Mouse (Mus musculus) MEL (cell line): Measurements from ENCODE around the gene Stx3.

ENCODE experiments used
- CHD1 ChIP-seq: IDR thresholded peaks from 2 replicates; pipeline ENCODE4 v1.6.1; 2012; ENCODE audit warnings: low read depth, mild to moderate bottlenecking, inconsistent platforms, low read length, improper control_type of control experiment
- CHD2 ChIP-seq: IDR thresholded peaks from 2 replicates; pipeline ENCODE4 v1.6.1; 2011; ENCODE audit warnings: low read length, improper control_type of control experiment
- CTCF ChIP-seq, 3 experiments: IDR thresholded peaks in 2 of 3; conservative IDR thresholded peaks in 1 of 3; 2 replicates each; pipeline ENCODE4 v1.5.1; 2011 to 2012; ENCODE audit warnings: low read length in 3 of 3, low read depth in 2 of 3, mild to moderate bottlenecking in 2 of 3, improper control_type of control experiment in 1 of 3, inconsistent platforms in 1 of 3, mixed read lengths in 1 of 3, moderate library complexity in 1 of 3; ENCODE audit not compliant: control insufficient read depth in 1 of 3, insufficient read depth in 1 of 3, poor library complexity in 1 of 3, severe bottlenecking in 1 of 3
- EP300 ChIP-seq, 2 experiments: IDR thresholded peaks; 2 replicates each; pipeline ENCODE4 v1.6.1; 2011; ENCODE audit warnings: improper control_type of control experiment in 2 of 2, low read length in 2 of 2, low read depth in 1 of 2, mild to moderate bottlenecking in 1 of 2
- KAT2A ChIP-seq: conservative IDR thresholded peaks from 2 replicates; pipeline ENCODE4 v1.6.1; 2012; ENCODE audit warnings: low read depth, low read length, improper control_type of control experiment, inconsistent platforms
- MAFK ChIP-seq: IDR thresholded peaks from 2 replicates; pipeline ENCODE4 v1.6.1; 2011; ENCODE audit warnings: low read depth, mild to moderate bottlenecking, low read length, improper control_type of control experiment, borderline replicate concordance
- MAX ChIP-seq: IDR thresholded peaks from 2 replicates; pipeline ENCODE4 v1.6.1; 2011; ENCODE audit warnings: low read length, improper control_type of control experiment
- POLR2A ChIP-seq, 2 experiments: IDR thresholded peaks; 2 replicates each; pipeline ENCODE4 v1.6.1; 2011 to 2012; ENCODE audit warnings: low read length in 2 of 2, mild to moderate bottlenecking in 2 of 2, control low read depth in 1 of 2, improper control_type of control experiment in 1 of 2, low read depth in 1 of 2, moderate library complexity in 1 of 2; ENCODE audit not compliant: control insufficient read depth in 1 of 2, insufficient read depth in 1 of 2, poor library complexity in 1 of 2
- TBP ChIP-seq: IDR thresholded peaks from 2 replicates; pipeline ENCODE4 v1.8.0; 2011; ENCODE audit warnings: low read depth, low read length, improper control_type of control experiment

GRCm38 (mm10) chr19:11813649-11814048 lies 5.6 kb downstream of the Stx3 start:
- TF ChIP-seq MAX (no peak), CTCF (IDR thresholded peaks at IDR 0.05 in 2 of 3, conservative IDR thresholded peaks at IDR 0.05 in 1 of 3; ENCODE audit: control insufficient read depth in 1 of 3, insufficient read depth in 1 of 3, low read depth in 2 of 3, low read length in 3 of 3, poor library complexity in 1 of 3, severe bottlenecking in 1 of 3) (no peak), MAFK (no peak), TBP (no peak), CHD2 (no peak), POLR2A (IDR thresholded peaks at IDR 0.05; ENCODE audit: control insufficient read depth in 1 of 2, insufficient read depth in 1 of 2, low read depth in 1 of 2, low read length in 2 of 2, poor library complexity in 1 of 2) (no peak), CHD1 (no peak), EP300 (IDR thresholded peaks at IDR 0.05; ENCODE audit: low read depth in 1 of 2, low read length in 2 of 2) (no peak), KAT2A (no peak)
